Mouse (Mus musculus): ENCODE data around the gene Def6. TPM values are rescaled to one million over a fixed set of nuclear protein-coding genes. Genes with fewer than 3 reads are reported as not detected.

Def6 gene
- 1 to 10 TPM; 2.8 to 3.3 TPM for total RNA-seq (2021)

DNA sequence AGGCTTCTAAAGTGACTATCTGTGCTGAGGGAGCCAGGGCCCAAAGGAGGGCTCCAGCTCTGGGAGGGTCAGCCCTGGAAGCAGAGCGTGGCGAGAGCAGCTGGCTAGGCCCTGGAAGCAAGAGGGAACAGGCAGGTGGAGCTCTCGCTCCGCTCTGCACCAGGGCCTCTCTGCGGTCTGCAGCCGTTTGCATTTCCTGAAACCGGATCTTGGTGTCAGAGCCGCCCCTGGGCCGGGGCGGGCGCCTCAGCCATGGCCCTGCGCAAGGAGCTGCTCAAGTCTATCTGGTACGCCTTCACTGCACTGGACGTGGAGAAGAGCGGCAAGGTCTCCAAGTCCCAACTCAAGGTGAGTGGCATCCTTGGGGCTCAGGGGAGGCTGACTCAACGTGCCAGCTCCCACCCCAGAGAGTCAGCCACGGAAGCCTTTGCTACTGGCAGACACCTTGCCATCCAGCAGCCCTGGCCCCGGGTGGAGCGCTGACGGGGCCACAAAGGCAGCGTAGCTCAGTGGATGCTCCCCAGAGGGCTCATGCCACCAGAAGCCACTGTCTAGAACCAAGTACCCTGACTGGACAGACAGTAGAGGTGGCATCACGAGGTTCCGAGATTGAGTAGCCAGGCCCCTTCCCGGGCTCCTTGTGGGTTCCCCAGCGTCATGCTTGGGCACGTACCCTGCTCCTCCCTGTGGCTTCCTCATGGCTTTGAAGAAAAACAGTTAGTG, at the start of gene Def6:
Gene Def6 (plus strand): TSS at position 188 of the 723 bp plus-strand sequence.
- peak; percentile 83 for DNase-seq

DNA sequence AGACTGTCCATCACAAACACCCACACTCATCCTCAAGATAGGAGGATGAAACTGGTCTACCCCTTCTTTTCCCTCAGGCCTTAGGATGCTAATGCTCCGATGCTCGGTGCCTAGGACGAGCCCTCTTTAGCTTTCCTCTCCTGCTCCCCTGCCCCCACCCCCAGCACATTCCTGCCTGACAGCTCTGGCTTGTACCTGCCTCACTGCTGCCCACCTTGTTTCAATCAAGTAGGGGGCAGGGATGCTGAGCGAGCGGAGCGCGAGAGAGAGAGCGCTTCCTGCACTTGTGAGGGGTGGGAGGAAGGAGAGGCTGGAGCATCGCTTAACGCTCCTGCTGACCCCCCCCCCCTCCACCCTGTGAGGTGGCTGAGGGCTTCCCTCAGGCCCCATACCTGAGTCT, 47.2 kb upstream of the Def6 start:
- no peak for DNase-seq

DNA sequence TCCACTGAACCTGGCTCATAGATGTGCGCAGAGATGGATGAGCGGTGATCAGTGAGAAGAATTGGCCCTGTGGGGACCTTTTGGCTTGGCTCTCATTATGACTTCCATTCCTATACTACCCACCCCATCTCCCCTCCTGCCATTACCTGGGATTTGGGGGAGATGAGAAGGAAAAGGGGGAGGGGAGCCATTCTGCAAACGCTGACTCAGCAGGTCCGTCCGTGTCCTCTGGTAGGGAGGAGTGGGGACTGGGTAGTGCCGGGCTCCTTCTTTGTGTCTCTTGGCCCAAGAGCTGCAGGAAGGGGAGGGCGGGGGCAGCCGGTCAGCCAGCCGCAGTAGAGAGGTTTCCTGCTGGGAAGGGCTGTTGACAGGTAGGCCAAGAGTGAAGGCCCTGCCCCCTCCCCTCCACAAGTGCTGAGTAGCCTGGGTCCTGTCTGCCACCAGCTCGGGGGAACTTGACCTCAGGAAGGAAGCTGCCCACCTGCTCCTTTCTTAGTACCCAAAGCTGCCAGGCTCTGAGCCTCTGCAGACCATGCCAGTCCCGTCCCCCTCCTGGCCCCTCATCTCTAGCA, 46.2 kb upstream of the Def6 start:
- DNase-seq = no peak

DNA sequence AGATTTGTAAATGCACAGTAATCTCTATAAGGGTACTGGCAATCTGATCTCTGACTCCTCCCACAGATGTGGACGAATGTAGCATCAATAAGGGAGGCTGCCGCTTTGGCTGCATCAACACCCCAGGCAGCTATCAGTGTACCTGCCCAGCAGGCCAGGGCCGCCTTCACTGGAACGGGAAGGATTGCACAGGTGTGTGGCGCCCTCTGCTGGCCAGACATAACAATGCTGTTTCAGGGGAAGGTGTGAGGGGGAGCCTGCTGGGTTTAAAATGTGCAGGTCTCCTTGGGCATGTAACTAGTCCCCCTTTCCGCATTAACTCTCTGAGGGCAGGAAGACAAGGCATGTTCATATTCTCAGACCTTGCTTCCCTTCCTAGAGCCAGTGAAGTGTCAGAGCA, 43.9 kb upstream of the Def6 start:
- peak; percentile 87 for DNase-seq

DNA sequence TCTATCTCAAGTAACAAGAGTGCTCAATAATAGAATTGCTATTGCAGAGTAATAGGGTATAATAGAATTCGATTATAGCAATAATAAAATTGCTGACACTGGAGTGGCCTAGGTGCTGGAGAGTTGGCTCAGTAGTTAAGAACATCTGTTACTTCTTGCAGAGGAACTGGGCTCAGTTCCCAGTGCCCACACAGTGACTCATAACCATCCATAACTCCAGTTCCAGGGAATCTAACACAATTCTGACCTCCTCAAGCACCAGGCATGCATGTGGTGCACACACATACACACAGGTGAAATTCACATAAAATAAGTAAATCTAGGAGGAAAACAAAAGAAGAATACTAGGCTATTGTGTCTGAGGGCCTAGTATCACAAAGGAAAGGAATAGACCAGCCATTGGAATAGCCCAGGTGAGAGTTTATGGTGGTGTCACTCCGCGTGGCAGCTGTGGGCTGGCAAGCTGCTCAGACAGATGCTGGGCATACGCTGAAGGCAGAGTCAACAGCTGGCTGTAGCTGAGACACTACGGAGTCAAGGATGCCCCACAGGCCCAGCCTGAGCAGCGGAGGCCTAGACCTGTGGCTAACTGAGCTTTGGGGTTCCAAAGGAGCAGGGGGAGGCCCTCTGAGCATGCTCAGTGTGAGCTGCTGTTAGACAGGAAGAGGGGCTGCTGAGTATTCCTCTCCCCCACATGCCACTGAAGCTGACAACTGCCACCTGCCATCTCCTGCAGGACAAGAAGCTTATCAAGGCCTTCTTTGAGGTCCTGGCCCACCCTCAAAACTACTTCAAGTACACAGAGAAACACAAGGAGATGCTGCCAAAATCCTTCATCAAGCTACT, 36.9 kb upstream of the Def6 start:
- DNase-seq = no peak

DNA sequence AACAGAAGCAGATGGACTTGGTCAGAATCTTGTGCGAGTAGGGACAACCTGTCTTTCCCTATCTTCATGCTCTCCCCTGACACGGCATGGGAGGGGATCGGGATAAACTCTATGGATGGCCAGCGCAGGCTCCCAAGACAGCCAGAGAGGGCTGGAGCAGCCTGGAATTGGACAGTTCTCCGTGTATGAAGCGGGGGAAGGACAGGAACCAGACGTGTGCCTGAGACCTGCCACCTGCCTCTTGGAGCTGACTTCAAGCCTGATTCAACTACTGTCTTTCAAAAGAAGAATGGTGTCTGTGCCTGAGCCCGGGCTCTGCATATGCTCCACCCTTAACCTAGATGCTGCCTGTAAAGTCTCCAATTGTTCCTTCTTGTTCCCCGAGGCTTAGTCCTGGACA, 34.9 kb upstream of the Def6 start:
- no peak for DNase-seq

DNA sequence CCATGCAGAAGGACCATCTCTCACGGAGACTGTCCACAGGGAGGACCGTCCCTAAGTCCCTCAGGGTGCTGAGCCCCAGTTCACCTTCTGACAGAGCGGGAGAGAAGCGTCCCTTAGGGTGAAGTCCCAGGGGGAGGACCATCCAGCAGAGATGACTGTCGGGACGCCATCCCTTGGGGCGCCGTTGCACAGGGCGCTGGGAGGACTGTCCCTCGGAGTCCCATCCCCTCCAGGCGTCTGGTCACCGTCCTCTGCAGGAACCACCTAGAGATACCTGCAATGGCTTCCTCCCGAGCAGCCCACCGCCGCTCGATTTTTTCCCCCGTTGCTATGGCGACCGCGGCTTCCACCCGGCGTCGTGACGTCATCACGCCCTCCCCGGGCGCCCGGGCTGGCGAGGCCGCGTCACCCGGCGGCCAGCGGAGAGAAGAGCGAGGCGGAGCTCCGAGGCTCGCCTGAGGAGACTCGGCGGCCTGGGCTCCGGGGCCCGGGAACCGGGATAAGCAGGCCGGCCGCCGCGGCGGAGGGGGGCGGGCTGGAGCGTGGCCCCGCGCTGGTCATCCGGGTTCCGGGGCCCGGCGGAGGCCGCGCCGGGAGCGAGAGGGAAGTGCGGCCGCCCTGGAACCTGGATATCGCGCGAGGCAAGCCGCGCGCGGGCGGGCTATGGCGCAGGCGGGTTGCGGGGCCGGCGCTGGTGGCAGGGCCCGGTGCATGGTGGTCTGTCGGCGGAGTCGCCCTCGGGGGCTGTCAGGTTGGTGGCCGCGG, 30.6 kb upstream of the Def6 start, which contains the start of gene Zfp523:
Gene Zfp523 (plus strand): TSS at position 355 of the 765 bp plus-strand sequence.
- peak; percentile 93 for DNase-seq

DNA sequence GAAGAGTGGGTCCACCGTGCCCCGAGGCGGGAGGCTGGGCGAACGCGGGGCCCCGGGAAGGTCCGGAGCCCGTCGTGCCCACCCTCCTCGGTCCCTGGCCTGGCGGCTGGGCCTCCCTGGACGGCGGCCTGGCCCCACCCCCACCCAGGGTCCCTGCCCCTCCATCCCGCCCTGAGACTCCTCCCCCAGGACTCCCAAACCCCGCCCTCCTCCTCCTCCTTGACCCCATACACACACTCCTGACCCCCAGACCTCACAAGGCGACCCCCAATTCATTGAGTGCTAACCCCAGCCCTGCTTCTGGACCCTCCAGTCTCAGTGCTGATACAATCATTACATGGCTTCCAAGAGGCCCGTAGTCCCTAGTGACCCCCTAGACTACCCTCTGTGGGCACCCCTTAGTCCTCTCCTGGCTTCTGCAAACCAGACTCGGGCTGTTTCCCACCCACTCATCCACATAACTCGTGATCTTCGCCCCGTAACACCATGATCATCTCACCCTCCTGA, 30.0 kb upstream of the Def6 start:
- peak; percentile 73 for DNase-seq

DNA sequence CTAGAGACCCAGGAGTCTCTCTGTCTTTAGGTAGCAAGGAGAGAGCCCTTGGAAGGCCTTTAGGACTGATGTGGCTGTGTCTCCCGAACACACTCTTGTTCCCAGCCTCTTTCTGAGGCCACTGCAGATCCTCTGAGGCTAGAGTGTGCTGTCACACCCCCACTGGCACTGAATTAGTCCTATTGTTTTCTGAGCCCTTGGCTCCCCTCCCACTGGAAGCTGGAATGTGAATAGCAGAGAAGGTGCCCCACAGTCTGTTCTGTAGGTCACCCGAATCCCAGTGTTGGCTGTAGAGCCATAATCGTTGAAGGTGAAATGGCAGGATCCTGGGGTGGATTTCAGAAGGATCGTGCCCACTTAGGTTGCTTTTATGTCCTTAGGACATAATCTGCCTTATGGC, 27.2 kb upstream of the Def6 start:
- peak; percentile 74 for DNase-seq

DNA sequence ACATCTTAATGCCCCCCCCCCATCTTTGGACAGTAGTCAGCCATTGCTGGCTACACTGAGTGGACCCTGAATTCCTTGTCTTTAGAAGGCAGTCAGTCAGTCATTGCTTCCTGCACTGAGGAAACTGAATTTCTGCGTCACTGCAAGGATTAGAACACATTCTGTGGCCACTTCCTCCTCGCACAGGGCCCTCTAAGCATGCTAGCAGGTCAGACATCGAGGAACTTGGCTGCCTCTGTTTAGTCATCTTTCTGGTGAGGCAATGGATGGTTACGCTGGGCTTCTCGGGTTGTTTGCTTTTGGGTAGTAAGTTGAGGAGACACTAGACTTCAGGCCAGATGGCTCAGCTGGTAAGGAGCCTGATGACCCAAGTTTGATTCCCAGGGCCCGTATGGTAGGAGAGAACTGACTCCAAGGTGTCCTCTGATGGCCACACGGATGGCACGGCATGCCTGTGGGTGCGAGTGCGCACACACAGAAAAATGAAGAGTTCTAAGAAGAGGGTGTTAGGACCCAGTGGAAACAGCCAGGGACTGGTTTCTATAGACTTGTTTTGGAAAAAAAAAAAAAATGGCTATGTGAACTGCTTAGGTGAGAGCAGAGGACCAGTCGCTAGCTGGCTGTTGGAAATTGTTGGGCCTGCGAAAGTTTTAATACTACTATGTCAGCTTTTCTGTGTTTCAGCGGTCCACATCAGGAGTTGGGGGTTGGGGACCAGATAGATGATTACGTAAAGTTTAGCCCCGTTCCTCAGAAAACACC, 26.6 kb upstream of the Def6 start:
- no peak for DNase-seq

DNA sequence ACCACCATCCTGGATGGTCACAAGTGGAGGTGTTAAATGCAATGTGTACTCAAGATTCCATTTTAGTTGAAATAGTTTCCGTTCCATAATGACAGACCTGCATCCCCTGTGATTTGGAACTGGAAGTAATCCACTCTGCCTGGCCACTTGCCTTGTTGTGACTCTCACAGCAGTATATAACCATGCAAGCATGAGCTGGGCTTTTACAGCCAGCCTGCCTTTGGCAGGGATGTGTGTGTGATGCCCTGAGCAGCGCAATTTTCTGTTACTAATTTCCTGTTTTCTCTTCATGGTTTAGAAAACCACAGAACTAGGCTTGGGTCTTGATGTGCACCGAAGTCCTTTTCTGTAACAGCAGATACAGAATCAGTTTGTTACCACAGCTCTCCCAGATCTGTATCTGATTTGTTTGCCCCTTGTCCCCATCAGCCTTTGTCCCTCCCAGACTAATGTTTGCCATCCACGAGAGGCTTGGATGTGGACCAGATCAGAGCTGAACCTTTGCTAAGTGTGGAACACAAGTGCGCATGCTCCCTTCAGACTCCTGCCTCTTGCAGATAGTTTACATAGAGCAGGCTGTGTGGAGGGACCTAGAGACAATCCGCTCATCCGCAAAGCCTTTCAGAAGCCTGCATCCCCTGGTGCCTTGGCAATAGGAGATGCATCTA, 22.5 kb upstream of the Def6 start:
- no peak for DNase-seq

DNA sequence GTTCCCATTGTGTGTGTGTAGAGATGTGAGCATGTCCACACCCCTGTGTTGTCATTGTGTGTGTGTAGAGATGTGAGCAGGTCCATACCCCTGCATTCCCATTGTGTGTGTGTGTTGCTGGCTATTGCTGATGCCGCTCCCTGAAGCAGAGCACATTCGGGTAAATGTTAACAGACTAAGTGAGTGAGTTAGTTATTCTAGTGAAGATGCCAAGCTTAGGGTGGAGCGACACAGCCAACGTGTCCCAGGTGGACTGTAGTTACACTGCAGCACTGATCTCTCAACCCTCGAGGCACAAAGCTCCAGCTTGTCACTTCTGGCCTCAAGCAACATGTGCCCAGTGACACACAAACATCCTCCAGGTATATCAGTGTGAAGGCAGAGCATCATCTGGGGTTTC, 19.3 kb upstream of the Def6 start:
- DNase-seq = no peak

DNA sequence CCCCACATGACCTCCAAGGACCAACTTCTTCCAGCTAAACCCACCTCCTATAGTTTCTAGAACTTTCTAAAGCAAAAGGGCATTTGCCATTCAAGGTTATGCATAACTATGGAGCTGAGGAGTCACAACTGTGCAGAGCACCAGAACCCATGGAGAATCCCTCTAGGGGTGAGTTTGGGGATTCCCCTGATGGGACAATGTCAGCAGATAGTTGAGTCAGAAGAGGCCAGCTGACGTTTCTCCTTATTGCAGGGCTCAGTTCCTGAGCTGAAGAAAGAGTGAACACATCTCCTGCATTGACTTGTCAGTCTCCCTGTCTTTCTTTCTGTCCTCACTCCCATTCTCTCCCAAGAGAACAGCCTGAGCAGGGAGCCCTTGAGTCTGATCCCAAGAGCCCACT, 14.8 kb upstream of the Def6 start:
- DNase-seq = no peak

DNA sequence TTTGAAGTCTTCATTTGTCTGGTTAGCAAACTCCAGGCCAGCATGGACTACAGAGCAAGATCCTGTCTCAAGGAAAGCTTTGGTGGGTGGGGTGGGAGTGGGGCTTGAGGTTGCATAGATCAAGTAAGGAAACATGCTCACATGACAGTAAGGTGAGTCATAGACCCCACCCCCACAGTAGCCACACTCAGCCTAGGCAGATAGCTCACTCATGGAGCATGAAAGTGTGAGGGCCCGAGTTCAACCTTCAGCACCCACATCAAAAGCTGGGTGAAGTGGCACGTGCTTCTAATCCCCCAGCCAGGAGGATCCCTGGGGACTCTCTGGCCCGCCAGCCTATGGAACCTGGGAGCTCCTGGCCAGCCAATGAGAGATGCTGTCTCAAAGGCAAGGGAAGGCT, 14.0 kb upstream of the Def6 start:
- DNase-seq = no peak

DNA sequence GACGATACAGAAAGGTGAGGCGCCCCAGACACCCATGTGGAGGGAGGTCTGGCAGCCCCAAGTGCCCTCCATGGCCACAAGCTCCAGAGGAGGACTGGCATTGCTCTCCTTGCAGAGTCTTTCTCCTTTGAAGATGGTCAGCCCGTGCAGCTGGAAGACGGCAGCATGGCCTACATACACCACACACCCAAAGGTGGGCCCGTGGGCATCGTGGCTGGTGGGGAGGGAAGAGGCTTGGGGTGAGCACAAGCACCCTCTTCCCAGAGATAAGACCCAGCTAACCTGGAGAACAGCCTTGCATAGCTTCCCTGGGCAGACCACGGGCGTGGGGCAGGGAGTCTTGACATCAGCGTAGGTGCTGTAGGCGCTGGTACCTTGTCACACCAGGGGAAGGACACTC, 12.5 kb upstream of the Def6 start:
- no peak for DNase-seq

DNA sequence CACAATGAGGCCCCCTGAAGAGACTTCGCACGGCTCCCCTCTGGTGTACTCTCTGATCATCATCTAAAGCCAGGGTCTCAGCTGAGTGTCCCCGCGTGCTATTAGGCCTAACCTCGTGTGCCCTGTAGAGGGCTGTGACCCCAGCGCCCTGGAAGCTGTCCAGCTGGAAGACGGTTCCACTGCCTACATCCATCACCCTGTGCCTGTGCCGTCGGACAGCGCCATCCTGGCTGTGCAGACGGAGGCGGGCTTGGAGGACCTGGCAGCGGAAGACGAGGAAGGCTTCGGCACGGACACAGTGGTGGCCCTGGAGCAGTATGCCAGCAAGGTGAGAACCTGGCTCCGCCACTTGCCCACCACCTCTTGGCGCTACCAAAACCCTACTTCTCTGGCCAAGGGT, 9.9 kb upstream of the Def6 start:
- DNase-seq = no peak

DNA sequence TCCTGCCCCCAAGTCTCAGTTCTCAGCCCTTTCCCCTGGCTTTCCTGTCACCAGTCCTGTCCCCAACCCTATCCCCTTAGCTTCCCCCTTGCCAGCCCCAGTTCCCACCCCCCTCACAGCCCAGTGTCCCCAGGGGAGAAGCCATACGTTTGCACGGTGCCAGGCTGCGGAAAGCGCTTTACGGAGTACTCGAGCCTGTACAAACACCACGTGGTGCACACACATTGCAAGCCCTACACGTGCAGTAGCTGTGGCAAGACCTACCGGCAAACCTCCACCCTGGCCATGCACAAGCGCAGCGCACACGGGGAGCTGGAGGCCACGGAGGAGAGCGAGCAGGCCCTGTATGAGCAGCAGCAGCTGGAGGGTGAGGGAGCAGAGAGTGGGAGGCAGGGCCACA, 5.6 kb upstream of the Def6 start:
- DNase-seq = no peak

DNA sequence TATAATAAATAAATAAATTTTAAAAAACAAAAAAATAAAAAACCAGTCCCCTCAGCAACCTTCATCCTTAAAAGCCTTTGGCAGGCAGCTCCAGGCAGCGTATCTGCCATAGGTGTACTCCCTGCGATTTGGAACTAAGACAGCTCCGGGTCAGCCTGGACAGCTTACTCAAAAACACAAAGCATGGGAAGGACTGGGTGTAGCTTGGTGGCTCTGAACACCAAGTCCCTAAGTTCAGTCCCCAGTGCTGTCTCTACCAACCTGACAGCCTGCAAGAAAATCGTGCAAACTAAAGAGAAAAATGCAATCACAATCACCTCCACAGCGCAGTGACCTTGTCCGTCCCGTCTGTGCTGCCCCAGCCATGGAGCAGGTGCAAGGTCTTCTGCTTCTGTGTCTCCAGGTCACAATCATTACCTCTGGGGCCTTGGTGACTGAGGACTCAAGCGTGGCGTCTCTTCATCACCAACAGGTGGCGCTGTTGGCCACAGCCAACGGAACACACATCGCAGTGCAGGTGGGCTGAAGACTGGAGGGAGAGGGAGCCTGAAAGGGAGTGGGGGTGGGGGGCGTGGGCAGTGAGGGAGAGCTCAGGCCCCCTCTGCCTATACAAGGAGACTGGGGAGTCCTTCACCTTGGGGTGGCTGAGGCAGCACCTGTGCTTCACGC, 3.4 kb upstream of the Def6 start:
- DNase-seq = peak; percentile 63

DNA sequence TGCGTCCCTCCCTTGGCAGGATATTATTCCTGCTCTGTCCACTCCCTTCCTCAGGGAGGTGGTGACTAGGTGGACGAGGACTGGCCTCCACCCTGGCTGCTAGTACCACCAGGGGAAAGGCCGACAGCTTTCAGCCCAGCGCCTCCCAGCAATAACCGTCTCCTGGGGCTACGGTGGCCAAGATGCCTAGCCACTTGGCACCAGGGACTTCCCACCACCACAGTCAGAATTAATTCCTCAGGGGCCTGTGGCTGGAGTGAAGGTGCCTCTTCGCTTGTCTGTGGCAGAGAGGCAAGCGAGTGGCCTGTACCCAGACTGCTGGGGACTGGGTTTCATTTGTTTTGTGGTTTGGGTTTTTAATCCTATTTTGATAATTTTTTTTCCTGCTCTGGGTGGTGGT, 2.1 kb upstream of the Def6 start:
- DNase-seq = no peak

DNA sequence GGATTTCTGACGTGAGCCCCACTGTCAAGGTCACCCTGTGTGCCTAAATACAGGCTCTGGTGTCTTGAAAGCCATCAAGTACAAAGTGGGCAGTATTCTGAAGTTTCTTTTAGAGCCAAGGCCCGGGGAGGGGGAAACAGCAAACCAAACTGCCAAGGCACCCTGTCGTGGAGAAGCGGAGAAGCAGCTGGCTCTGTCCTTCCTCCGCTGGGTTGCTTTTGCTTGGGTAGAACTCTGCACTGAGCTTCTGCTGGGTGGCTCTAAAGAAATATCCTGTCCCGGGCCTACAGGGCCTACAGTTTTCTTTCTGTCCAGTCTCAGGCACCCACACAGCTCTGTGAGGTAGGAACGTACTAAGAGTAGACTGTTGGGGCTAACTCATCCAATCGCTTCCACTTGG, 486 bp upstream of the Def6 start:
- no peak for DNase-seq

DNA sequence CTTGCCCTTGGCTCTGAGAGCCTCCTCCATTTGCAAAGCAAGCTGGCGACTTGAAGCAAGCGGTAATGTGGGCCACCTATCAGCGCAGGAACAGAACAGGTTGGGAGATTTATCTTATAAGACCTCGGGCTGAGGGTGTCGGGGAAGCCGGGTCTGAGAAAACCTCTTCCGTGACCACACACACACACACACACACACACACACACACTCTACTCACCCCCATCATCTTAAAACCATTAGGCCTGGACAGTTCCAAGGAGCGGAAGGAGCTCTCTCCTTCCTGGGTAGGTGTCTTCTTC, 685 bp downstream of the Def6 start:
- no peak for DNase-seq
